Mouse (Mus musculus): ENCODE results near the gene Atp5j2.

- TF ChIP-seq HCFC1 (IDR thresholded peaks at IDR 0.05; ENCODE audit: borderline replicate concordance, insufficient read depth, low read length), result no peak
- TF ChIP-seq CHD2 (IDR thresholded peaks at IDR 0.05; ENCODE audit: low read depth, low read length), result no peak
- no peak for TF ChIP-seq ZNF384 (IDR thresholded peaks at IDR 0.05; ENCODE audit: low read depth, low read length)
Measured at GRCm38 (mm10) chr5:145161361-145161760, 30.5 kb downstream of the Atp5j2 start.
